Mouse (Mus musculus) bone marrow, adult 2 months (tissue): ENCODE results near the gene Pglyrp3.

Experiments used
- CTCF ChIP-seq: fragments of 200-500 bp; IDR thresholded peaks from 2 replicates; pipeline ENCODE4 v1.5.1; 2011; ENCODE audit warnings: low read length, control low read depth; ENCODE audit not compliant: control insufficient read depth, insufficient read depth
- POLR2A ChIP-seq: fragments of 200-500 bp; IDR thresholded peaks from 2 replicates; pipeline ENCODE4 v1.6.1; 2011; ENCODE audit warnings: low read depth, mild to moderate bottlenecking, control low read depth, low read length, borderline replicate concordance; ENCODE audit not compliant: control insufficient read depth

DNA sequence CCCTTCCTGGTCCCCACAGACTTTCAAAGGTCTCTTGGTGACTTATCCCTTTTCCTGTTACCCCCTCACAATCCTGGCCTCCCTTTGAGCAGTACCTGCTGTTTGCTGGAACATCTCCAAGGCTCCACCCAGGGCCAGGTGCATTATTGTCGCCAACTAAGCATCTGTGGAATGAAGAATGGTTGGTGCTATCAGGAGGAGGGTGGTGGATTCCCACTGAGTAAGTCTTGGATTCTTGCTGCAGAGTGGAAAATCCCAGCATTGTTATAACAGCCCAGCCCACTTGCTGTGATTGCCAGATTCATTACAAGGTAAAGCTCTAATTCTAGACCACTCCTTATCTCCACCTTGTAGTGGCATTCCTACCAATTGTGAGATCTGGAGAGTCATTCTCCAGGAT is 19.5 kb downstream of the Pglyrp3 start:
- no peak for TF ChIP-seq POLR2A
- no peak for TF ChIP-seq CTCF
